Mouse (Mus musculus) layer of hippocampus, postnatal 36 days (tissue): ENCODE results near the gene Tdrd6. TPM values are rescaled to one million over a fixed set of nuclear protein-coding genes. Genes with fewer than 3 reads are reported as not detected.

Source experiments
- DNase-seq, 2 experiments: peaks; one replicate each; pipeline ENCODE4 v3.0.0; 2022
- total RNA-seq, 2 experiments: library from RNA; stranded (reverse); gene quantifications; 2 replicates each; pipeline ENCODE4 v1.2.3; 2021

Tdrd6 gene
- total RNA-seq, 2 experiments from 2014 or later, result 0.20 TPM

DNA sequence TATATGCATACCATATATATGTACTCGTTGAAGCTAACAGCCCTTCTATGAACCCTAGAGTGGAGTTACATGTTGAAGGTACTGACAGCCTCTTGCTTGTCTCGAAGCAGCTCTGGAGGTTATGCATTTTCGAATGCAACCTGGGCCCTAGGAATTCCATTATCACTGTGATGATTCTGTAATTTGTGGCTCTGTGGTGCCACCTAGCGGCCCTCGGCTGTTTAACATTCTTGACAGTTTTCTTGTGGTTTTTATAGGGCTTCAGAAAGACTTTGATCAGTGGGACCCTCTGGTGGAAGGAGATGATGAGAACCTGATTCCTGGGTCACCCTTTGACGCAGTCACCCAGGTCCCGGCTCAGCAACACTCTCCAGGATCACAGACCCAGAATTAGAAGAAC is 18.5 kb downstream of the Tdrd6 start:
- DNase-seq, result peak; percentile 26 to 56

DNA sequence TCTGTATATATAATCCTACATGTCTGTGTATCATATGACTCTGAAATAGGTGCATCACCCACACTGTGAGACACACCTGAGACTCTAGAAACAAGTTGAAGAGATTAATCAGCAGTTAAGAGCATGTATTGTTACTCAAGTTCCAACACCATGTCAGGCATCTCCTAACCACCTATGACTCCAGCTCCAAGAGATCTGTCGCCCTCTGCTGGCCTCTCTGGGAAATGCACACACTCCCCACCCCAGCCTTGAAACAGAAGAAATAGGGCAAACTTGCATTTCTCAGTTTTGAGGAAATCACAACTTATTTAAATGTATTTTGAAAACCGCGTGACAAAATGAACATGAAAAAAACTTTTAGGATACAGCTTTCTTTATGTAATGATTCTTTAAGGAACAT is 23.4 kb downstream of the Tdrd6 start:
- peak; percentile 48 to 53 for DNase-seq

DNA sequence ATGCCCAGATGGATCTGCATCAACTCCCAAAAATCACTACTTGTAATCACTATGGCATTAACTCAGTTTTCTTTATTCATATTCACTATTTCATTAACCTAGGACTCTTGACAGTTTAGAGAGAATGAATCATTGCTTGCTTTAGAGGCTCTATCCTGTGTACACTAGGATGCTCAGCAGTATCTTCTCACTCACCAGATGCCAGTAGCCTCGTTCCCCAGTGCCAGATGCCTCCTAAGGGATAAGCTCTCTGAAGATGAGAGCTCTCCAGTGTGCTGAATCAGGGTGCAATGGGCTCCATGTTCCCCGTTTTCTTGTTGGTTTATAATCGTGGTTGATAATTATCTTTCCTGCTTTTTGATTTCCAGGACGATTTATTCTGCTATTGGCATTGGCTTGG is 31.4 kb downstream of the Tdrd6 start:
- DNase-seq, result no peak

DNA sequence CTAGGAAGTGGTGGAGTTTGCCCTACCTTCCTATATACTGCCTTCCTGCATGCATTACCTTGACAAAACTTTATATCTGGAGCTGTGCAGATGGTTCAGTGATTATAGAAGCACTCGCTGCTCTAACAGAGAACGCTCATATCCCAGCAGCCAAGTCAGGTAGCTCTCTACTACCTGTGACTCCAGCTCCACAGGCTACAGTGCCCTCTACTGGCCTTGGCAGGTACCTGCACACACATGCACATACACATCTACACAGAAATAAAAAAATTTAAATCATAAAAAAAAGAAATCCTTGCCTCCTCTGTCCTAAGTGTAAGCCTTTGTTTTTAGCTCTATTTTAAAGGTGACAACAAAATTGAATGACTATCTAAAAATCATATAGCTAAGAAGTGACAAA is 32.4 kb downstream of the Tdrd6 start:
- no peak for DNase-seq

DNA sequence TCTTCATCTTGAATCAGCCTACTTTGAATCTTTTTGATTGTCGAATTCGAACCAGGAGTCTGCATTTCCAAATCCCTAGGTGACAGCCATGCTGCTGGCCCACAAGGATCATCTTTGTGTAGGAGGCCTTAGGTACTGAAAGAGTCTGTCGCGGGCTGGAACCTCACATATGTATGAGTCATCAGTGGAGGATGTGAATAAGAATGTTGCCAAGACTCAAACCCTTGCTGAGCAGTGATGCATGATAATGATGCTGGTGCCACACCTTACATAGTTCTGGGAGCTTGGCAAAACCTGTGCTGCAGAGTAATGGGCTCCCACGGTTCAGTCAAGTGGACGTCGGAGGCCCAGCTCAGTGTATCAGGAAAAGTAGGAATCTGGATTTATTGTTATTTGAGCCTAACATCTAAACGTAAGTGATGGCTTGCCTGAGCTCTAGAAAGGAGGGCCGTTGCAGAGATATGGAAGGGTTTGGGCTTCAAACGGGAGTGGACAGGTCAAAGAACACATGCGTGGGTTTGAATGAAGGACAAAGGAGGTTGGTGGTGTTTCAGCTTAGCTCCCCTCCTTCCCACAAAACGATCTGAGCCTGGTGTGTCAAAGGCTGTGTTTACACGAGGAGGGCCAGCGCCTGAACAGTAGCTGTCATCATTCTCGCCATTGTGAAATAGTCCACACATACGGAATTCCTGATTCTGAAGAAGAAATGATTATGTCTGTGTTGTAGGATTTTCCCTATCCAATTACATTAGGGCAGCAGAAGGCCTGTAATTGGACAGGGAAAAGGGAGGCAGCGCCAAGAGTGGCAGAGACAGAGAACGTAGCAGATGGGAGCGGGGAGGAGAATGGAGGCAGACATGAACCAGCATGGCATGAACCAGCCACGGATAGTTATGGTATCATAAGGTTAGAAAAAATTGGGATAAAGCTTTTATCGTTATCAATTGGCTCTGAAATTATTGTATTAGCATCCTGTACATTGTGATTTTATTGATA is 37.5 kb downstream of the Tdrd6 start:
- DNase-seq, result peak; percentile 12 to 23

DNA sequence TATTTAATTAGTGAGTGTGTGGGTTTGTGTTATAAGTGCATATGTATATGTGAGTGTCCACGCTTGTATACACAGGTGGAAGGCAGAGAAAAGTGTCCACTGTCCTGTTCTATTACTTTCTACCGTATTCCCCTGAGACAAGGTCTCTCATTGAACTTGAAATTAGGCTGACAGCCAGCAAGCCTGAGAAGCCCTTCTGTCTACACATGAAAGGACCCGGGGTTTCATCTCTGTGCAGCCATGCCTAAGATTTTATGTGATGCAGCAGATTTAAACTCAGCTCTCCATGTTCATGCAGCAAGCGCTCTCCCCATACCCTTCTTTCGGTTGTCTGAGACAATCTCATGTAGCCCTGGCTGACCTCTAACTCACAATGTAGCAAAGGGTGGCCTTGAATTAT is 39.6 kb downstream of the Tdrd6 start:
- DNase-seq, result no peak

DNA sequence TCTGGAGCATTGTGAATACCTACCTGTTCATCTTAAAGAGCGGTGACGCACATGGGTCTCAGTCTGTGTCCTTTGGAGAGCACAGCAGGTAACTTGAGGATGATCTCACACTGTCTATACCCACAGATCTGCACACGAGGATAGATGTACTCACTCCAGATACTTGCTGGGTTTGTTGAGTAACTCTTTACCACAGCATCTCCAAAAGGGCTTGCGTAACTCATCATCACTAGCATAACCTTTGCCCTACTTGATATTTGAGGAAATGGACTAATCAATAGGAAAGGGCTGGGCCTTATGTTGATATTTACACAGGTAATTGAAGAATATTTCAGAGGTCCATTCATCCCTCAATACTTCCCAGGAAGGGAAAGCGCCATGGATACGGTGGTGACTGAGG is 40.3 kb downstream of the Tdrd6 start:
- no peak for DNase-seq

DNA sequence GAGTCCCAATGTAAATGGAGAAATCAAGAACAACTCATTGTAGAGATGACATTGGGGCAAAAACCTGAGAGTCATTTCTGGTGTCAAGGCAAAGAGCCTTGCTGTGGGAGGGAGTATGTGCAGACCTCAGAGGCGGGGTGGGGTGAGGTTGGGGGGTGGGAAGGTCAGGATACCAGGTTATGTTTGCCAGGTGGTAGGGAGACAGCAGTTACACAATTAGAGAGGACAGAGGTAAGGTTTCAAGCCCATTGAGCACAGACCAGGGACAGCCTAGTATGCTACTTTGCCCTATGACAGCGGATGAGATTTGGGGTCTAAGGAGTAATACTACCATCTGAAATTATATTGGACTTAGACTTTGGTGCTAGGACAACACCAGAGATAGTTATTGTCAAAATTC is 42.8 kb downstream of the Tdrd6 start:
- DNase-seq, result no peak

DNA sequence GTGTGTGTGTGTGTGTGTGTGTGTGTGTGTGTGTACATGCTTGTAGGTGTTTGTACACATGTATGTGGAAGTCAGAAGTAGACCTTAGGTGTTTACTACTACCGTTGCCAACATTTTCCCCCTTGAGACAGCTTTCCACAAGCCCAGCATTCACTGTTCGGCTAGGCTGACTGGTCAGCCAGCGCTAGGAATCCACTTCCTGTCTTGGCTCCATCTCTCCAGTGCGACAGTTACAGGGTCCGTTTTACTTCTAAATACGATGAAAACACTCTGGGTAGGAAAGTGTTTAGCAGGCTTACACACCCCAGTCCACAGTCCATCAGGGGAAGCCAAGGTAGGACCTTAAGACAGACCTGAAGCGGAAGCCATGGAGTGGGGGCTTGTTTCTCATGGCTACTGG is 45.3 kb downstream of the Tdrd6 start:
- DNase-seq, result no peak

DNA sequence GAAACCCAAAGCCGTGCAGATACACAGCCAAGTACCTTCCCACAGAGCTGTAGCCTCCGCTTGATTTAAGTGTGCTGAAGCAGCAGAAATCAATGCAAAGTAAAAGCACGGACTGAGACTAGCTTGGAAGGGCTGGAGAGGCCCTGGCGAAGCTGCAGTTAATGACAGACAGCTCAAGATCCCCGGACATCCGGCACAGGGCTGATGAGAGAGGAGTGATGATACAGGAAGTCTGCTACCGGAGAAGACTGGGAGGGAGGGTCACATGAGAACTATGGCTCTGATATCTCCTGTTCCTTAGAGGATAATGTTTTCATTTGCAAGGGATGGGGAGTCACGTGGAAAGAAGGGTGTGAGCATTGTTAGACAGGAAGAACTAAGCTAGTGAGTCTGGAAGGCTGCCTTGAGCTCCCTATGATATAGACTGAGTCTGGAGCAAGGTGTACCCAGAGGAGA is 49.1 kb downstream of the Tdrd6 start:
- no peak for DNase-seq

DNA sequence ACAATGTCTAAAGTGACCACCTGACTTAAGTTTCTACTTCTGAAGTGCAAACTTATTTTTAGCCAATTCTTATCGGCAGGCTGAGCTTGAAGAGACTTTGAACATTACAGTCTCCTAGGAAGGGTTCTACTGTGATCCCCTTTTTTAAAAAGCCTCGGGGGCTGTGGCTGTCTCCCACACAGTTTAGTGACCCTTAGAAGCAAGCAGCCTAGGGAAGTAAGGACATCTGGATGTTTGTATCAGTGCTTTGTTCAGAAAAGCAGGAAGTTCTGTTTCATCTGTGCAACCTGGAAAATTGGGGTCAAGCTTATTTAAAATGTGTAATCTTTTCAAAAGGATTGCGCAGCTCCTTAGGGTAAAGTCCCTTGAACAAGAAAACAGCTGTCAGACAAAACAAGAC is 49.6 kb downstream of the Tdrd6 start:
- DNase-seq, result no peak

DNA sequence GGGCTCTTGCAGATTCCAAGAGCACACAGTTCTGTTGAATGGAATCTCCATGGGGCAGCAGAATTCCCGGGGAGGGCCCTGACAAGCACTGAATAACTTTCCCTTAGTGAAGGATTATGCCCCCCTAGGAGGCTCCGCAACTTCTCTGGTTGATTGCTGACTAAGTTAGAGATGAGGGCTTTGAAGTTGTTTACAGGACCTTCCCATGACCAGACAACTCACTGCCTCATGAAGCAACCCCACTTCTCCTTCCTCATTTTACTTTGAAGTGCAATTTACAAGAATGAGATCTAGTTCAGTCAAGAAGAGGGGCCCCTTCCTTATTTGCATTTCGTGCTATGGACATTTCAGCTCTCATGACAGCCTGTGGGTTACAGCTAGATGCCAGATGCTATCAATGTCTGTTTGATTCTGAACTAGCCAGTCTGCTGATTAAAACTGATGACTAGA is 56.5 kb downstream of the Tdrd6 start:
- DNase-seq, result no peak

DNA sequence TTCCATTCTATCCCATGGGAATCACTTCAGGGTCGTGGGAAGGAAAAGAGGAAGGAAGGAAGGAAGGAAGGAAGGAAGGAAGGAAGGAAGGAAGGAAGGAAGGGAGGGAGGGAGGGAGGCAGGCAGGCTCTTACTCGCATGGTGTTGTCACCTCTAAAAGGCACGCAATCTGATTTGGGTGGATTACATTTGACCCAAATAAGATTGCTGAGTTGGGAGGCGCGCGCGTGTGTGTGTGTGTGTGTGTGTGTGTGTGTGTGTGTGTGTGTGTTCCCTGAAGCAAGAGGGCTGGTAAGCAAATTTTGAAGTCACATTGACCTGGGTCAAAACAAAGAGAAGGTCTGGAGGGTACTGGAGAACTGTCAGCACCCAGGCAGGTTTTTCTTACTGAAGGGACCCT is 60.8 kb downstream of the Tdrd6 start:
- no peak for DNase-seq

DNA sequence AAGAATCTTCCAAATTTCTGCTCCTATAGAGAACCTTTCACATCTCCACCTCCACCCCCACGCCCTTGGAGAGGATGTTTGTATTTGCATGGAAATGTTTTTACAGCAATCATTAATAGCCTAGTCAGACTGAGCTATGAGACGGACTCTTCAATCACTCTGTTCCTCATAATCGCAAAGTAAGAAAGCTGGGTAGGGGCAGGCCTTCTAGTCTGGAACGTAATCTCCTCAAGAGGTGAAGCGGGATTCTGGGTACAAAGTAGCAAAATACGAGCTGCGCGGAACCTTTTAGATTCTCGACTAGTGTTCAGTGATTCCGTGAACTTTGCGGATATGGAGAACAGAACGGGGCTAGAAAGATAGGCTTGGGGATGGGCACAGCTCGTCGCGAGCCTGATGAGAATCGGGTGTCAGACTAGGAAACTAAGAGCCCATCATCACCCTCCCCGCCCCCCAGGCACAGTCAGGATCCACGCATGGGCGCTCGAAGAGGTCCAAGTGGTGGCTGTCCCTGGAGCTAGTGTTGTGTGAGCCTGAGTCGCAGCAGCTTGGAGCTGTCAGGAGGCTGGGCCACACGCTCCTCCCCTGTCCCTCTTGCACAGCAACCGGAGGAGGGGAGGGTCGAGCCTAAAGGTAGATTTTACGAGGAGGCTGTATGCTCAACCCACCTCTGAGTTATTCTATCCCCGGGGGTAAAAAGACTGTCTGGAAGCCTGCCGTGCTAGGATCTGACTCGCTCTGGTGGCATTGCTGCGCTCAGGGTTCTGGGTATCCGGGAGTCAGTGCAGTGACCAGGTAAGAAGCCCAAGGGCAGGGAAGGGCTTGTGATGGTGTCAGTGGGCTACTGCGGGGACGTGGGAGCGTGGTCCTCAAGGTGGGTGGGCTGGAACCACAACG is 61.9 kb downstream of the Tdrd6 start, which contains the start of gene Pla2g7:
TSS of gene Pla2g7 (plus strand) at position 107 of the 897 bp plus-strand sequence.
- DNase-seq, result peak; percentile 58 to 65

DNA sequence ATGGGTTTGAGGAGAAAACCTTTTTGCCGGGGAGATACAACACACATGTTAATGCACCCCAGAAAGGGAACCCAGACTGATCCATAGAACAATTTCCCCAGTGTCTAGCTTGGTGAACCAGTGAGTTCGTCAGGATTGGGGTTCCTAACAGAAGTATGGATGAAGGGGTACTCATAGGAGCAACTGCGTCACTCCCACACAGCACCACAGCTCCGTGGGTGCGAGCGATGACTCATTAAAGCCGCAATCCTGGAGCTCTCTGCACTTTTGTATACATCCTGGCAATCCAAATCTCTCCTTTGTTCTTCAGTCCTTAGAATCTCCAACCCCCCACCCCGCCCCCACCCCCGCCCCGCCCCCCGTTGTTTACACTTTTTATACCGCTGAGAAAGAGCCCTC is 62.5 kb downstream of the Tdrd6 start:
- peak in 1 of 2 experiments; percentile 10 for DNase-seq

Other genes with a start within 250 kb of the Tdrd6 start
- not detected for gene Mep1a, start 127.5 kb downstream of the Tdrd6 start, total RNA-seq
- gene Ankrd66, start 86.7 kb downstream of the Tdrd6 start, total RNA-seq, result under 1 TPM in 1 of 2 experiments, not detected in 1; 0.45 TPM
- 100 to 1,000 TPM; 108 to 125 TPM for gene Pla2g7, start 62.2 kb downstream of the Tdrd6 start, total RNA-seq
- gene Slc25a27, start 36.9 kb upstream of the Tdrd6 start, total RNA-seq, result 10 to 100 TPM; 35.1 to 41.0 TPM
- gene Cyp39a1, start 37.1 kb upstream of the Tdrd6 start, total RNA-seq, result 1 to 10 TPM in 1 of 2 experiments, under 1 TPM in 1; 0.73 to 1.2 TPM
- 10 to 100 TPM; 66.4 to 77.0 TPM for gene Rcan2, start 171.1 kb upstream of the Tdrd6 start, total RNA-seq